ENCODE assay signal across 29 mouse cellular contexts in genomic region chr2:6896896-6897295, GRCm38 (mm10).
DNase-seq lines count a peak whose midpoint lies in the region; ATAC-seq lines count a peak whose summit lies in the region.
"Had no signal": no experiment of that assay in that cellular context is flagged by ENCODE, and none has a peak within 500 bp of the region (broad histone marks: within the 10 kb centered on the region; RNA-seq: fewer than 3 reads in every experiment).

No protein-coding gene starts in this region.

- H3K27me3 ChIP-seq in kidney, embryonic 16.5 days (ENCODE audit: insufficient read depth, low read length), result no peaks in the 10 kb centered on the region
- H3K27me3 ChIP-seq: CH12.LX; embryonic facial prominence, embryonic 13.5 days; embryonic facial prominence, embryonic 15.5 days; forebrain, embryonic 12.5 days; Patski had no signal

- H3K9me3 ChIP-seq in kidney, embryonic 16.5 days (ENCODE audit: low read length), result no peaks in the 10 kb centered on the region
- H3K9me3 ChIP-seq: embryonic facial prominence, embryonic 13.5 days; embryonic facial prominence, embryonic 15.5 days; forebrain, embryonic 10.5 days; forebrain, embryonic 12.5 days; G1E had no signal

- no peak overlapping the region for H3K4me3 ChIP-seq in kidney, embryonic 16.5 days (ENCODE audit: low read length)
- H3K4me3 ChIP-seq: embryonic facial prominence, embryonic 13.5 days; embryonic facial prominence, embryonic 15.5 days; erythroblast, embryonic 14.5 days; forebrain, embryonic 10.5 days; forebrain, embryonic 12.5 days had no signal

- no peaks in the 10 kb centered on the region for H3K4me1 ChIP-seq in kidney, embryonic 16.5 days (ENCODE audit: insufficient read depth, low read length)
- H3K4me1 ChIP-seq: embryonic facial prominence, embryonic 13.5 days; embryonic facial prominence, embryonic 15.5 days; forebrain, embryonic 10.5 days; forebrain, embryonic 12.5 days had no signal

- H3K27ac ChIP-seq in kidney, embryonic 16.5 days (ENCODE audit: low read length), result no peak overlapping the region
- H3K27ac ChIP-seq: embryonic facial prominence, embryonic 13.5 days; embryonic facial prominence, embryonic 15.5 days; forebrain, embryonic 10.5 days; forebrain, embryonic 12.5 days had no signal

- no peaks in the 10 kb centered on the region for H3K36me3 ChIP-seq in kidney, embryonic 16.5 days (ENCODE audit: insufficient read depth, low read length)
- H3K36me3 ChIP-seq: embryonic facial prominence, embryonic 13.5 days; embryonic facial prominence, embryonic 15.5 days; forebrain, embryonic 10.5 days; forebrain, embryonic 12.5 days; G1E had no signal

- 93% methylated on average over 1 of the region's 1 CpGs for WGBS in kidney, embryonic 16.5 days

- peak; percentile 34 for DNase-seq in brain, adult 2 months (ENCODE audit: low read depth, low spot score)
- no peak for DNase-seq in embryo, embryonic 10 days (ENCODE audit: low spot score)
- no peak for DNase-seq in spleen, postnatal 36 days (ENCODE audit: low spot score in 2 of 2)
- DNase-seq: adrenal gland, adult 8-10 months; adrenal gland, postnatal 14 days; adrenal gland, postnatal 36 days; B cell, adult 2 months; cerebellum, adult 11 months; cerebellum, adult 18-20 months; cerebellum, adult 8-10 months; cerebellum, adult 9-11 months; cerebellum, postnatal 14 days; cerebellum, postnatal 36 days; embryo, embryonic 11 days had no signal

- no peak overlapping the region for H3K9ac ChIP-seq in kidney, embryonic 16.5 days (replicated peaks; ENCODE audit: low read length)
- H3K9ac ChIP-seq: embryonic facial prominence, embryonic 13.5 days; embryonic facial prominence, embryonic 15.5 days; forebrain, embryonic 12.5 days had no signal

- no peak overlapping the region for H3K4me2 ChIP-seq in kidney, embryonic 16.5 days (replicated peaks; ENCODE audit: low read depth, low read length)
- H3K4me2 ChIP-seq: embryonic facial prominence, embryonic 13.5 days; embryonic facial prominence, embryonic 15.5 days; forebrain, embryonic 12.5 days had no signal

- ATAC-seq in granulocyte monocyte progenitor cell, adult 5-6 weeks (replicated peaks; ENCODE audit: poor library complexity, severe bottlenecking), result peak; percentile 22
- peak; percentile 39; the same call in 1 of the 2 replicates for ATAC-seq in megakaryocyte progenitor cell, adult 5-6 weeks (replicated peaks; ENCODE audit: poor library complexity)
- ATAC-seq in kidney, embryonic 16.5 days (ENCODE audit: low FRiP score, low TSS enrichment), result no peak
- ATAC-seq: activated CD4-positive, CD25-positive, alpha-beta regulatory T cell, adult 4 months; CD4-positive, CD25-positive, alpha-beta regulatory T cell, adult 4 months; forebrain, embryonic 14.5 days; forebrain, embryonic 16.5 days; Patski had no signal
